Mouse (Mus musculus) embryonic facial prominence, embryonic 12.5 days (tissue): ENCODE data around the gene Dhx16. TPM values are rescaled to one million over a fixed set of nuclear protein-coding genes. Genes with fewer than 3 reads are reported as not detected.

Experiments
- ATAC-seq: fragments of 200-750 bp; cut with Nextera tagmentation; 2 replicates; pipeline ENCODE4 v1.8.0; 2017; ENCODE audit not compliant: insufficient number of reproducible peaks, insufficient read depth, low FRiP score, low TSS enrichment
- H3K27ac ChIP-seq: fragments of 300-500 bp; sonication (generic); 2 replicates; pipeline ENCODE4 v1.5.1; 2016; ENCODE audit warnings: mild to moderate bottlenecking
- H3K27me3 ChIP-seq: fragments of 300-500 bp; sonication (generic); 2 replicates; pipeline ENCODE4 v1.6.1; 2016; ENCODE audit warnings: mild to moderate bottlenecking, moderate library complexity
- H3K36me3 ChIP-seq: fragments of 300-500 bp; sonication (generic); 2 replicates; pipeline ENCODE4 v1.6.1; 2016; ENCODE audit warnings: mild to moderate bottlenecking
- H3K4me1 ChIP-seq: fragments of 300-500 bp; sonication (generic); 2 replicates; pipeline ENCODE4 v1.6.1; 2016
- H3K4me2 ChIP-seq: fragments of 300-500 bp; sonication (generic); replicated peaks from 2 replicates; pipeline ENCODE4 v1.6.1; 2016; ENCODE audit warnings: mild to moderate bottlenecking, moderate library complexity
- H3K4me3 ChIP-seq: fragments of 300-500 bp; sonication (generic); 2 replicates; pipeline ENCODE4 v1.5.1; 2016; ENCODE audit warnings: mild to moderate bottlenecking
- H3K9ac ChIP-seq: fragments of 300-500 bp; sonication (generic); 2 replicates; pipeline ENCODE4 v1.6.1; 2016; ENCODE audit warnings: mild to moderate bottlenecking, moderate library complexity
- H3K9me3 ChIP-seq: fragments of 300-500 bp; sonication (generic); 2 replicates; pipeline ENCODE4 v1.6.1; 2016; ENCODE audit warnings: mild to moderate bottlenecking, moderate library complexity
- WGBS: fragments of 180-500 bp; shearing (Covaris S2); methylation state at CpG from one replicate; pipeline ENCODE4 v1.1.7; 2016; 5-methylcytosine and 5-hydroxymethylcytosine counted together
- polyA plus RNA-seq: library from polyadenylated mRNA; unstranded; fragments of >200 nt; fragmentation: Nextera tagmentation; extraction: Ambion mirVana; gene quantifications from 2 replicates; pipeline ENCODE4 v1.2.1, GENCODE M21; 2016

Gene Dhx16
- polyA plus RNA-seq: 47.8 and 52.8 TPM in 2 replicates

- H3K4me3 ChIP-seq: peak within 1 kb of the TSS; percentile 96
- H3K27me3 ChIP-seq: no peaks in the 10 kb centered on the region
- H3K4me2 ChIP-seq: peak within 1 kb of the TSS; percentile 83
- WGBS: 5% methylated on average over 66 of the region's 66 CpGs
- peaks cover 12% of the 10 kb centered on the region for H3K4me1 ChIP-seq
- peak within 1 kb of the TSS; percentile 85 for H3K9ac ChIP-seq
- ATAC-seq: peak; percentile 86
- no peaks in the 10 kb centered on the region for H3K9me3 ChIP-seq
- peak within 1 kb of the TSS; percentile 66; the same call in 1 of the 2 replicates for H3K27ac ChIP-seq
- peaks cover 46% of the 10 kb centered on the region for H3K36me3 ChIP-seq
Measured at GRCm38 (mm10) chr17:35879245-35880057, at the start of gene Dhx16. Dhx16 (plus strand) TSS chr17:35879819.

GRCm38 (mm10) chr17:35832400-35833238 is 47.0 kb upstream of the Dhx16 start:
- H3K4me3 ChIP-seq: no peak overlapping the region
- H3K4me2 ChIP-seq: no peak overlapping the region
- no peak for ATAC-seq
- H3K9ac ChIP-seq: no peak overlapping the region
- no peaks in the 10 kb centered on the region for H3K9me3 ChIP-seq
- H3K4me1 ChIP-seq: peaks cover 34% of the 10 kb centered on the region
- peaks cover 55% of the 10 kb centered on the region for H3K36me3 ChIP-seq
- WGBS: 64% methylated on average over 8 of the region's 8 CpGs
- no peak overlapping the region for H3K27ac ChIP-seq
- H3K27me3 ChIP-seq: no peaks in the 10 kb centered on the region

GRCm38 (mm10) chr17:35833239-35833751 is 46.3 kb upstream of the Dhx16 start:
- Histone ChIP-seq H3K27ac (no peak overlapping the region), H3K27me3 (no peaks in the 10 kb centered on the region), H3K4me1 (peaks cover 34% of the 10 kb centered on the region), H3K4me3 (no peak overlapping the region), H3K4me2 (no peak overlapping the region; the same call in 1 of the 2 replicates), H3K36me3 (peaks cover 50% of the 10 kb centered on the region), H3K9me3 (no peaks in the 10 kb centered on the region), H3K9ac (no peak overlapping the region)
- no peak for ATAC-seq
- WGBS: 21% methylated on average over 5 of the region's 5 CpGs

- Histone ChIP-seq H3K27me3 (no peaks in the 10 kb centered on the region), H3K4me3 (0 out of 2 replicates have a peak overlapping the region, but pooled peaks have one; percentile 7), H3K4me1 (peaks cover 34% of the 10 kb centered on the region), H3K9ac (no peak overlapping the region), H3K4me2 (peak overlapping the region; percentile 85), H3K36me3 (peaks cover 50% of the 10 kb centered on the region), H3K27ac (no peak overlapping the region), H3K9me3 (no peaks in the 10 kb centered on the region)
- ATAC-seq: no peak
- 57% methylated on average over 5 of the region's 5 CpGs for WGBS
Measured at GRCm38 (mm10) chr17:35833894-35834293, 45.7 kb upstream of the Dhx16 start.

- Histone ChIP-seq H3K9ac (peak overlapping the region; percentile 49), H3K4me2 (peak overlapping the region; percentile 85), H3K4me3 (peak overlapping the region; percentile 87), H3K27ac (no peak overlapping the region), H3K4me1 (peaks cover 40% of the 10 kb centered on the region), H3K27me3 (no peaks in the 10 kb centered on the region), H3K36me3 (peaks cover 50% of the 10 kb centered on the region), H3K9me3 (no peaks in the 10 kb centered on the region)
- WGBS: 74% methylated on average over 26 of the region's 26 CpGs
- ATAC-seq: no peak
Measured at GRCm38 (mm10) chr17:35834696-35835422, 44.8 kb upstream of the Dhx16 start.

GRCm38 (mm10) chr17:35835424-35836140 is 44.0 kb upstream of the Dhx16 start:
- Histone ChIP-seq H3K27me3 (no peaks in the 10 kb centered on the region), H3K27ac (no peak overlapping the region), H3K9ac (peak overlapping the region; percentile 49), H3K9me3 (no peaks in the 10 kb centered on the region), H3K36me3 (peaks cover 50% of the 10 kb centered on the region), H3K4me3 (peak overlapping the region; percentile 87), H3K4me1 (peaks cover 33% of the 10 kb centered on the region), H3K4me2 (peak overlapping the region; percentile 85)
- WGBS: 76% methylated on average over 26 of the region's 26 CpGs
- no peak for ATAC-seq

- H3K27me3 ChIP-seq: no peaks in the 10 kb centered on the region
- H3K4me2 ChIP-seq: peak overlapping the region; percentile 85
- ATAC-seq: no peak
- H3K36me3 ChIP-seq: peaks cover 50% of the 10 kb centered on the region
- H3K4me1 ChIP-seq: peaks cover 33% of the 10 kb centered on the region
- peak overlapping the region; percentile 97 for H3K27ac ChIP-seq
- WGBS: 8% methylated on average over 24 of the region's 24 CpGs
- H3K9ac ChIP-seq: peak overlapping the region; percentile 96
- H3K4me3 ChIP-seq: peak overlapping the region; percentile 87
- no peaks in the 10 kb centered on the region for H3K9me3 ChIP-seq
Measured at GRCm38 (mm10) chr17:35836178-35836965, 43.2 kb upstream of the Dhx16 start.

- Histone ChIP-seq H3K27ac (peak overlapping the region; percentile 97), H3K36me3 (peaks cover 50% of the 10 kb centered on the region), H3K4me1 (peaks cover 35% of the 10 kb centered on the region), H3K9ac (peak overlapping the region; percentile 96), H3K9me3 (no peaks in the 10 kb centered on the region), H3K27me3 (no peaks in the 10 kb centered on the region), H3K4me3 (peak overlapping the region; percentile 87), H3K4me2 (peak overlapping the region; percentile 85)
- no peak for ATAC-seq
- WGBS: under 1% methylated on average over 24 of the region's 25 CpGs
Measured at GRCm38 (mm10) chr17:35836991-35837422, 42.6 kb upstream of the Dhx16 start.

GRCm38 (mm10) chr17:35837487-35837886 is 42.1 kb upstream of the Dhx16 start:
- Histone ChIP-seq H3K36me3 (peaks cover 45% of the 10 kb centered on the region), H3K4me2 (peak overlapping the region; percentile 85), H3K9me3 (no peaks in the 10 kb centered on the region), H3K9ac (peak overlapping the region; percentile 96), H3K27me3 (no peaks in the 10 kb centered on the region), H3K4me3 (peak overlapping the region; percentile 87), H3K4me1 (peaks cover 39% of the 10 kb centered on the region), H3K27ac (peak overlapping the region; percentile 97)
- ATAC-seq: no peak
- under 1% methylated on average over 18 of the region's 18 CpGs for WGBS

GRCm38 (mm10) chr17:35838122-35838544 is 41.5 kb upstream of the Dhx16 start, which contains the start of gene Tubb5:
Tubb5 (minus strand) TSS chr17:35838306.
- Histone ChIP-seq H3K9ac (peak within 1 kb of the TSS; percentile 96), H3K4me2 (peak within 1 kb of the TSS; percentile 85), H3K9me3 (no peaks in the 10 kb centered on the region), H3K27me3 (no peaks in the 10 kb centered on the region), H3K4me1 (peaks cover 39% of the 10 kb centered on the region), H3K36me3 (peaks cover 38% of the 10 kb centered on the region), H3K27ac (peak within 1 kb of the TSS; percentile 97), H3K4me3 (peak within 1 kb of the TSS; percentile 87)
- ATAC-seq: peak; percentile 82
- 0% methylated on average over 29 of the region's 29 CpGs for WGBS
